Mouse (Mus musculus): ENCODE results near the gene Krt81. TPM values are rescaled to one million over a fixed set of nuclear protein-coding genes. Genes with fewer than 3 reads are reported as not detected.

Gene Krt81
- not detected in 2 replicates for polyA plus RNA-seq (2012; rRNA removed)

- H3K27me3 ChIP-seq (ENCODE audit: control insufficient read depth, insufficient read depth, low read length): no peaks in the 10 kb centered on the region
- TF ChIP-seq POLR2A (IDR thresholded peaks at IDR 0.05; ENCODE audit: low read depth, low read length) (no peak), CTCF (IDR thresholded peaks at IDR 0.05; ENCODE audit: extremely low read depth, insufficient read length, insufficient replicate concordance, low read depth, low read length) (no peak)
- no peak within 1 kb of the TSS for H3K4me3 ChIP-seq (ENCODE audit: low read depth, low read length)
- no peaks in the 10 kb centered on the region for H3K36me3 ChIP-seq (ENCODE audit: control insufficient read depth, insufficient read depth, low read length)
- 57% methylated on average over 13 of the region's 13 CpGs for WGBS
- no peak within 1 kb of the TSS for H3K27ac ChIP-seq (ENCODE audit: insufficient read depth, low read depth, low read length)
- no peaks in the 10 kb centered on the region for H3K4me1 ChIP-seq (ENCODE audit: control insufficient read depth, insufficient read depth, insufficient read length, low read length)
Measured at GRCm38 (mm10) chr15:101463651-101464050, at the start of gene Krt81. Krt81 (minus strand) TSS chr15:101463751.

GRCm38 (mm10) chr15:101508247-101508646 is 44.7 kb upstream of the Krt81 start:
- Histone ChIP-seq H3K4me3 (ENCODE audit: low read depth, low read length) (no peak overlapping the region), H3K4me1 (ENCODE audit: control insufficient read depth, insufficient read depth, insufficient read length, low read length) (no peaks in the 10 kb centered on the region), H3K27ac (ENCODE audit: insufficient read depth, low read depth, low read length) (no peak overlapping the region), H3K27me3 (ENCODE audit: control insufficient read depth, insufficient read depth, low read length) (no peaks in the 10 kb centered on the region), H3K36me3 (ENCODE audit: control insufficient read depth, insufficient read depth, low read length) (no peaks in the 10 kb centered on the region)
- TF ChIP-seq CTCF (IDR thresholded peaks at IDR 0.05; ENCODE audit: extremely low read depth, insufficient read length, insufficient replicate concordance, low read depth, low read length) (no peak), POLR2A (IDR thresholded peaks at IDR 0.05; ENCODE audit: low read depth, low read length) (no peak)
- WGBS: 67% methylated on average over 9 of the region's 9 CpGs

- Histone ChIP-seq H3K27ac (ENCODE audit: insufficient read depth, low read depth, low read length) (no peak overlapping the region), H3K27me3 (ENCODE audit: control insufficient read depth, insufficient read depth, low read length) (no peaks in the 10 kb centered on the region), H3K36me3 (ENCODE audit: control insufficient read depth, insufficient read depth, low read length) (no peaks in the 10 kb centered on the region), H3K4me1 (ENCODE audit: control insufficient read depth, insufficient read depth, insufficient read length, low read length) (no peaks in the 10 kb centered on the region), H3K4me3 (ENCODE audit: low read depth, low read length) (no peak overlapping the region)
- WGBS: 47% methylated on average over 14 of the region's 14 CpGs
- no peak for TF ChIP-seq POLR2A (IDR thresholded peaks at IDR 0.05; ENCODE audit: low read depth, low read length)
- no peak for TF ChIP-seq CTCF (IDR thresholded peaks at IDR 0.05; ENCODE audit: extremely low read depth, insufficient read length, insufficient replicate concordance, low read depth, low read length)
Measured at GRCm38 (mm10) chr15:101506896-101507758, 43.6 kb upstream of the Krt81 start.

GRCm38 (mm10) chr15:101497181-101497580 is 33.6 kb upstream of the Krt81 start:
- TF ChIP-seq CTCF (IDR thresholded peaks at IDR 0.05; ENCODE audit: extremely low read depth, insufficient read length, insufficient replicate concordance, low read depth, low read length) (peak; percentile 71; the same call in 1 of the 2 replicates), POLR2A (IDR thresholded peaks at IDR 0.05; ENCODE audit: low read depth, low read length) (no peak)
- no peak overlapping the region for H3K27ac ChIP-seq (ENCODE audit: insufficient read depth, low read depth, low read length)
- H3K27me3 ChIP-seq (ENCODE audit: control insufficient read depth, insufficient read depth, low read length): no peaks in the 10 kb centered on the region
- no peaks in the 10 kb centered on the region for H3K4me1 ChIP-seq (ENCODE audit: control insufficient read depth, insufficient read depth, insufficient read length, low read length)
- WGBS: 69% methylated on average over 2 of the region's 2 CpGs
- no peak overlapping the region for H3K4me3 ChIP-seq (ENCODE audit: low read depth, low read length)
- no peaks in the 10 kb centered on the region for H3K36me3 ChIP-seq (ENCODE audit: control insufficient read depth, insufficient read depth, low read length)

- Histone ChIP-seq H3K36me3 (ENCODE audit: control insufficient read depth, insufficient read depth, low read length) (no peaks in the 10 kb centered on the region), H3K4me1 (ENCODE audit: control insufficient read depth, insufficient read depth, insufficient read length, low read length) (no peaks in the 10 kb centered on the region), H3K27me3 (ENCODE audit: control insufficient read depth, insufficient read depth, low read length) (no peaks in the 10 kb centered on the region), H3K4me3 (ENCODE audit: low read depth, low read length) (no peak overlapping the region), H3K27ac (ENCODE audit: insufficient read depth, low read depth, low read length) (no peak overlapping the region)
- no peak for TF ChIP-seq POLR2A (IDR thresholded peaks at IDR 0.05; ENCODE audit: low read depth, low read length)
- TF ChIP-seq CTCF (IDR thresholded peaks at IDR 0.05; ENCODE audit: extremely low read depth, insufficient read length, insufficient replicate concordance, low read depth, low read length): no peak
- WGBS: 78% methylated on average over 8 of the region's 8 CpGs
Measured at GRCm38 (mm10) chr15:101495266-101495665, 31.7 kb upstream of the Krt81 start.

- Histone ChIP-seq H3K4me1 (ENCODE audit: control insufficient read depth, insufficient read depth, insufficient read length, low read length) (no peaks in the 10 kb centered on the region), H3K27me3 (ENCODE audit: control insufficient read depth, insufficient read depth, low read length) (no peaks in the 10 kb centered on the region), H3K27ac (ENCODE audit: insufficient read depth, low read depth, low read length) (no peak overlapping the region), H3K36me3 (ENCODE audit: control insufficient read depth, insufficient read depth, low read length) (no peaks in the 10 kb centered on the region), H3K4me3 (ENCODE audit: low read depth, low read length) (no peak overlapping the region)
- 47% methylated on average over 1 of the region's 1 CpGs for WGBS
- TF ChIP-seq CTCF (IDR thresholded peaks at IDR 0.05; ENCODE audit: extremely low read depth, insufficient read length, insufficient replicate concordance, low read depth, low read length) (no peak), POLR2A (IDR thresholded peaks at IDR 0.05; ENCODE audit: low read depth, low read length) (no peak)
Measured at GRCm38 (mm10) chr15:101494203-101494602, 30.7 kb upstream of the Krt81 start.

DNA sequence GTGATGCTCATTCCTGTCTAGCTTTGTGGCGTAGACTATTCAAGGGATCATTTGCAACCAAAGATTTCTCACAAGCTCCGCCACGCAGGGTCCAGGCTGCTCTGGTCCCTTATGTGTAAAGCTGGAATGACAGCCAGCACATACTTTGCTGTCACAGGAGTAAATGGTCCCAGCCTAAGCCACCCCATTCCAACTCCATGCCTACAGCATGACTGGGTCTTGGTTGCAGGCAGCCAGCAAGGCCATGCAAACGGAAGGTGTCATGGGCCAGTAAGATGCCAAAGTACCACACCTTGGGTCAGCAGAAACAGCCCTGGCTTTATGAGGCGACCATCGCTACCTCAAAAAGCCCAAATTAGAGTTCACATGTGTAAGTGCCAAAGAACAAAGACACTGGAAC is 30.2 kb upstream of the Krt81 start:
- no peaks in the 10 kb centered on the region for H3K36me3 ChIP-seq (ENCODE audit: control insufficient read depth, insufficient read depth, low read length)
- H3K4me3 ChIP-seq (ENCODE audit: low read depth, low read length): no peak overlapping the region
- no peaks in the 10 kb centered on the region for H3K4me1 ChIP-seq (ENCODE audit: control insufficient read depth, insufficient read depth, insufficient read length, low read length)
- no peaks in the 10 kb centered on the region for H3K27me3 ChIP-seq (ENCODE audit: control insufficient read depth, insufficient read depth, low read length)
- no peak overlapping the region for H3K27ac ChIP-seq (ENCODE audit: insufficient read depth, low read depth, low read length)
- 95% methylated on average over 6 of the region's 6 CpGs for WGBS
- no peak for TF ChIP-seq POLR2A (IDR thresholded peaks at IDR 0.05; ENCODE audit: low read depth, low read length)
- no peak for TF ChIP-seq CTCF (IDR thresholded peaks at IDR 0.05; ENCODE audit: extremely low read depth, insufficient read length, insufficient replicate concordance, low read depth, low read length)

Data from small intestine, adult 2 months (tissue).